Mouse (Mus musculus) forebrain, embryonic 15.5 days (tissue): Measurements from ENCODE around the gene Gal. TPM values are rescaled to one million over a fixed set of nuclear protein-coding genes. Genes with fewer than 3 reads are reported as not detected.
A peak's percentile ranks its signal among the peaks of the same experiment; 100 is the strongest.

Source experiments
- ATAC-seq: fragments of 200-750 bp; cut with Nextera tagmentation; replicated peaks from 2 replicates; pipeline ENCODE4 v1.8.0; 2017; ENCODE audit warnings: mild to moderate bottlenecking, moderate TSS enrichment, moderate library complexity
- H3K27ac ChIP-seq: fragments of 300-500 bp; sonication (generic); replicated peaks from 2 replicates; pipeline ENCODE4 v1.5.1; 2015; ENCODE audit warnings: mild to moderate bottlenecking, inconsistent platforms
- H3K27me3 ChIP-seq: fragments of 300-500 bp; sonication (generic); 2 replicates; pipeline ENCODE4 v1.6.1; 2015; ENCODE audit warnings: inconsistent platforms
- H3K36me3 ChIP-seq: fragments of 300-500 bp; sonication (generic); 2 replicates; pipeline ENCODE4 v1.6.1; 2015; ENCODE audit warnings: mild to moderate bottlenecking, inconsistent platforms
- H3K4me1 ChIP-seq: fragments of 300-500 bp; sonication (generic); 2 replicates; pipeline ENCODE4 v1.6.1; 2015; ENCODE audit warnings: inconsistent platforms
- H3K4me2 ChIP-seq: fragments of 300-500 bp; sonication (generic); replicated peaks from 2 replicates; pipeline ENCODE4 v1.6.1; 2015; ENCODE audit warnings: mild to moderate bottlenecking, inconsistent platforms
- H3K4me3 ChIP-seq: fragments of 300-500 bp; sonication (generic); 2 replicates; pipeline ENCODE4 v1.5.1; 2015; ENCODE audit warnings: mild to moderate bottlenecking, inconsistent platforms
- H3K9ac ChIP-seq: fragments of 300-500 bp; sonication (generic); replicated peaks from 2 replicates; pipeline ENCODE4 v1.6.1; 2015; ENCODE audit warnings: mild to moderate bottlenecking, inconsistent platforms
- H3K9me3 ChIP-seq: fragments of 300-500 bp; sonication (generic); 2 replicates; pipeline ENCODE4 v1.6.1; 2016; ENCODE audit warnings: inconsistent platforms
- WGBS: fragments of 180-500 bp; shearing (Covaris S2); methylation state at CpG from one replicate; pipeline ENCODE4 v1.1.7; 2015; ENCODE audit warnings: mixed read lengths; 5-methylcytosine and 5-hydroxymethylcytosine counted together
- polyA plus RNA-seq: library from polyadenylated mRNA; unstranded; fragments of >200 nt; fragmentation: Nextera tagmentation; extraction: Ambion mirVana; gene quantifications from 2 replicates; pipeline ENCODE4 v1.2.1, GENCODE M21; 2015

The Gal gene
- polyA plus RNA-seq, 1 experiment from 2014 or later, result 6.4 TPM

DNA sequence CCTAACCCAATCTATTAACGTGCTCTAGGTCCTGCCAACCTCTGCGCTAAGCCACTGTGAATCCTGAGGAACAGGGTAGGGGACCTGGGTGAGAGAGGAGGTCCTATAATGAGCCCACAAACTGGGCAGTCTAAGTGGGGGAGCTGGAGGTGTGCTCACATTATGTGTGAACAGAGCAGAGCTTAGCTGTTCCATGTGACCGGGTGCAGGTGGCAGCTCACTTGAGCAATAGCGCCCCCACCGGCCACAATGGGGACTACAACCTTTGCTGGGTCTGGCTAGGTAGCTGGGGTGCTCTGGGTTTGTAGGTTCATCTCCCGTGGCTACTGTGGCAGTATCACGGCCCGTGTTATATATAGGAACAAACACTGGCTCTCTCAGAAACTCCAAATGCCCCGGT, 22.5 kb upstream of the Gal start:
- Histone ChIP-seq H3K27ac (no peak overlapping the region), H3K4me1 (peaks cover 11% of the 10 kb centered on the region), H3K27me3 (no peaks in the 10 kb centered on the region), H3K9me3 (no peaks in the 10 kb centered on the region), H3K4me2 (no peak overlapping the region), H3K36me3 (no peaks in the 10 kb centered on the region), H3K4me3 (no peak overlapping the region), H3K9ac (no peak overlapping the region)
- 58% methylated on average over 9 of the region's 9 CpGs for WGBS
- no peak for ATAC-seq

DNA sequence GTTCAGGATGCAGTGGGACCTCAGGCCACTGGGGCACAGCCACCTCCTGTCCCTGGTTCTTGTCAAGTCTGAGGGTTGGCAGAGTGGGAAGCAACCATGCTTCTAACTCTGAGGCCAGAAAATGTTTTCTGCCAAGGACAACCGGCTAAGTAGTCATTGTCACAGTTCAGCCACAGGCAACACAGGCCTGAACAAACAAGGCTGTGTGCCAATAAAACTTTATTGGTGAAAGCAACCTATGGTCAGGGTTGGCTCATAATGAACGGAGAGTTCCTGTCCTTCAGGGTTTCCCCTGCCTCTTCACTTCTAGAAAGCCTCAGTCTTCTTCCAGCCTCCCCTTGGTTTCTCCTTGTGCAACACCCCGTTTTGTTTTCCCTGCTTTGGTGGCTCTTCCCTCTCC, 21.5 kb upstream of the Gal start:
- H3K9me3 ChIP-seq, result no peaks in the 10 kb centered on the region
- H3K9ac ChIP-seq, result no peak overlapping the region
- no peaks in the 10 kb centered on the region for H3K27me3 ChIP-seq
- H3K4me2 ChIP-seq, result no peak overlapping the region
- no peak overlapping the region for H3K4me3 ChIP-seq
- no peak for ATAC-seq
- H3K27ac ChIP-seq, result no peak overlapping the region
- 79% methylated on average over 3 of the region's 3 CpGs for WGBS
- no peaks in the 10 kb centered on the region for H3K36me3 ChIP-seq
- H3K4me1 ChIP-seq, result peaks cover 6% of the 10 kb centered on the region

DNA sequence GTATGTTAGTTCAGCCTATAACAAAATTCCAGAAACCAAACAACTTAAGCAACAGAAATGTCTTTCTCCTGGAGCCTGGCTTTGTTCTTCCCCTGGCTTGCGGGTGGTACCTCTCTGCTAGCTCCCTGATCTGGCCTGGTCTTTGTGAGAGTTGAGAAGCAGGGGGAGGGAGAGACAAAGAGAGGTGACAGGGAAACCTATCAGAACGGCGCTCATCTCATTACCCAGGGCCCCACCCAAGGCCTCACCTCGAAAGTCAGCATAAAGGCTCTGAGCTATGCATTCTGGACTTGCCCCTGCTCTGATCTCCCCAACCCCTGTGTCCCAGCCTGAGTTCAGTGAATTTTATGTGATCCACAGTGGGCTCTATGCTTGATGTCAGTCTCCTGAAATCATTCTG, 20.3 kb upstream of the Gal start:
- Histone ChIP-seq H3K4me3 (no peak overlapping the region), H3K9me3 (no peaks in the 10 kb centered on the region), H3K36me3 (no peaks in the 10 kb centered on the region), H3K4me2 (no peak overlapping the region), H3K27ac (no peak overlapping the region), H3K4me1 (no peaks in the 10 kb centered on the region; the same call in 1 of the 2 replicates), H3K9ac (no peak overlapping the region), H3K27me3 (no peaks in the 10 kb centered on the region)
- 28% methylated on average over 4 of the region's 4 CpGs for WGBS
- ATAC-seq, result no peak

GRCm38 (mm10) chr19:3434124-3434523, 19.8 kb upstream of the Gal start:
- no peak for ATAC-seq

GRCm38 (mm10) chr19:3431969-3432368, 17.6 kb upstream of the Gal start:
- no peak overlapping the region for H3K4me3 ChIP-seq
- no peaks in the 10 kb centered on the region for H3K36me3 ChIP-seq
- ATAC-seq, result no peak
- peaks cover 13% of the 10 kb centered on the region for H3K4me1 ChIP-seq
- no peak overlapping the region for H3K4me2 ChIP-seq
- no peak overlapping the region for H3K27ac ChIP-seq
- no peaks in the 10 kb centered on the region for H3K9me3 ChIP-seq
- WGBS, result 89% methylated on average over 1 of the region's 2 CpGs
- H3K9ac ChIP-seq, result no peak overlapping the region
- H3K27me3 ChIP-seq, result no peaks in the 10 kb centered on the region

More at GRCm38 (mm10) chr19:3434124-3434523, 19.8 kb upstream of the Gal start:
- no peak overlapping the region for H3K27ac ChIP-seq
- H3K4me1 ChIP-seq, result peaks cover 5% of the 10 kb centered on the region
- no peaks in the 10 kb centered on the region for H3K27me3 ChIP-seq
- 42% methylated on average over 4 of the region's 4 CpGs for WGBS
- H3K9ac ChIP-seq, result no peak overlapping the region
- no peaks in the 10 kb centered on the region for H3K36me3 ChIP-seq
- H3K4me3 ChIP-seq, result no peak overlapping the region
- H3K4me2 ChIP-seq, result no peak overlapping the region
- no peaks in the 10 kb centered on the region for H3K9me3 ChIP-seq

DNA sequence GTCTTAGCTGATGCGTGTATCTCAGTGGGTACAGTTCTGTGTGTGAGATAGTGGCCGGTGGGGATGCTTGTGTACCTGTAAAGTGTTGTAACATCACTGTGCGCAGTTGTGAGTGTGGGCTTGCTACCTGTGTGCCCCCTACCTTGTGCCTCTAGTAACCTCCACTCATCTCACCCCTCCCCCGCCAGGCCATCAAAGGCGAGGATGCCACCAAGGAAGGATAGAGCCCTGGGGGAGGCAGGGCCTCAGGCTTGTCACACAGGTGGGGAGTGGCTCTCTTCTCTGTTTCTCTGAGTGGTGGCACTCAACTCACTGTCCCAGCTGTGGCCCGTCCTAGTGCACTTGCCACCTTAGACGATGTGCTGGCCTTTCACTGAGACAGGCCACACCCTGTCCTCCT, 16.7 kb upstream of the Gal start:
- Histone ChIP-seq H3K27ac (no peak overlapping the region), H3K4me3 (no peak overlapping the region), H3K4me2 (no peak overlapping the region), H3K36me3 (no peaks in the 10 kb centered on the region), H3K9me3 (no peaks in the 10 kb centered on the region), H3K4me1 (peaks cover 13% of the 10 kb centered on the region), H3K27me3 (no peaks in the 10 kb centered on the region), H3K9ac (no peak overlapping the region)
- no peak for ATAC-seq
- WGBS, result 72% methylated on average over 7 of the region's 7 CpGs

DNA sequence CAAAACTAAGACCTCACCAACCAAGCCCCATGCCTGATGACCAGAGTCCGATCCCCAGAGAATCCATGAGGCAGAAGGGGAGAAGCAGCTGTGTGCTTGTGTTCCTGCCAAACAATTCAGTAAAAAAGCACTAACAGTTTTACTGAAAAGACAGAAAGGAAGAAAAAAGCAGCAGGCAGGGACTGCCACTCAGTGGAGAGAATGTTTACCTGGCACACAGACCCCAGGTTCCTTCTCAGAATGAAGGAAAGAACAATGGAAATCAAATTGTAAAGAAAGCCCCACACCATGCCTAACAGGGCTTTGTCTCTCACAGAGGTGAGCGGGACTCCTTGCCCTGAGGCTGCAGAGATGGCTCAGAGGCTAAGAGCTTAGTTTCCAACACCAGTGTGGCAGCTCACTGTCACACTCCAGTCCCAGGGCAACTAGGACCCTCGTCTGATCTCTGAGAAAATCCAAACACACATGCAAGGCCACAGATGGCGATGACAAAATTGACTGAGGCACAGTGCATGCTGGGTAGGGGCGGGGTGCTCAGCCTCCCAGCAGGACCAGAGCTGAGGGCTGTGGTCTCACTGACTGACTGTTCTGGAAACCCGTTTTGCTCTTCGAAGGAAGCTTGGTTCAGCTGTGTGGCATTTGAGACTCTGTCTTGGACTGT, 14.9 kb upstream of the Gal start:
- peaks cover 13% of the 10 kb centered on the region for H3K4me1 ChIP-seq
- peak overlapping the region; percentile 71 for H3K27ac ChIP-seq
- ATAC-seq, result peak; percentile 67
- H3K4me2 ChIP-seq, result no peak overlapping the region
- H3K36me3 ChIP-seq, result no peaks in the 10 kb centered on the region
- H3K4me3 ChIP-seq, result no peak overlapping the region
- WGBS, result 33% methylated on average over 7 of the region's 7 CpGs
- no peak overlapping the region for H3K9ac ChIP-seq
- H3K27me3 ChIP-seq, result no peaks in the 10 kb centered on the region
- H3K9me3 ChIP-seq, result no peaks in the 10 kb centered on the region

DNA sequence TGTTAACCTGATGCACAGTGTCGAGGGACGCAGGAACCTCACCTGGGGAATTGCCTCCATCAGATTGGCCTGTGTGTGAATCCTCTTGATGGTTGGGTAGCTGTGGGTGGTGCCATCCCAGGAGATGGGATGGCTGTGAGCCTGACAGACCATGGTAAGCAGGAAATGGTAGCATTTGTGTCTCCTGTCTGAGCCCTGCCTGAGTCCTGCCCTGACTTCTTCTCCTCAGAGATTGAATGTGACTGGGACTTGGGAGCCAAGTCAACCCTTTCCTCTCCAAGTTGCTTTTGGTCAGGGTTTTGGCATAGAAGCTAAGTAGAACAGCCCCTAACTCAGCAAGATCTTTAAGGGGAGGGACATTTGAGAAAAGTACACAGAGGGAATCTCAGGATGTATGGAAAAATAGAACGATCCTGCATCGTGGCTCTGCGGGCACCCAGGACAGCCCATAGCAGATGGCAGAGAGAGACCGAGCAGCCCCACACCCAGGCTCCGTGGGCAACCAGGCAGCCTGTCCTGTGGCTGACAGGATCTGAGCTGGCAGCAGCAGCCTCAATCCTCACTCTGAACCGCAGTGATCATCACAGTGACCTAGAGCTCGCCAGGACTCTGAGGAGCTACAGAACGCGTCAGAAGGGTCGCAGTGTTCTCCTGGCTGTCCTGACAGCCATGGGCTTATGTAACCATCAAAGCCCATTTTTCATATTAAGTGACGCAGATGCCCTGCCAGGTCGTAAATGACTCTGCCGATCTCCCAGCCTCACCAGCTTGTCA, 13.9 kb upstream of the Gal start:
- no peaks in the 10 kb centered on the region for H3K9me3 ChIP-seq
- H3K4me1 ChIP-seq, result peaks cover 13% of the 10 kb centered on the region
- ATAC-seq, result no peak
- H3K4me2 ChIP-seq, result no peak overlapping the region
- H3K27ac ChIP-seq, result no peak overlapping the region
- no peak overlapping the region for H3K9ac ChIP-seq
- 78% methylated on average over 15 of the region's 15 CpGs for WGBS
- H3K27me3 ChIP-seq, result no peaks in the 10 kb centered on the region
- no peak overlapping the region for H3K4me3 ChIP-seq
- H3K36me3 ChIP-seq, result no peaks in the 10 kb centered on the region

DNA sequence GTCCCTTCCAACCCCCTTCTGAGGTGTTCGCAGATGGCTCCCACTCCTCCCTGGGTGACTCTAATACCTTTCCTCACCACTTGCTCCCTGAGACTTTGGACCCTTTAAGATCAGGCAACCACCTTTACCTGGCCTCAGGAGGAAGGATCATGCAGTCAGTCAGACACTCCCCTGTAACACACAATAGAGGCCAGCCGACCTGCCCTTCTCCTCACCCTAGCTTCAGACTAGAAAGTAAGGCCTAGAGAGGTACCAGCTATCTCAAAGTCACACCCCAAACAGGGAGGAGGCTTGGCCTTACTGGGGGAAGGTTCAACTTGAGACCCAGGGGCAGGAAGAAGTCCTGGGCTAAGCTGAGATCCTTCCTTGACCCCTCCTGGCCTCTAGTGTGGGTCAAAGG, 9.9 kb upstream of the Gal start:
- Histone ChIP-seq H3K27me3 (no peaks in the 10 kb centered on the region), H3K27ac (no peak overlapping the region), H3K9ac (no peak overlapping the region), H3K9me3 (no peaks in the 10 kb centered on the region), H3K4me2 (no peak overlapping the region), H3K4me3 (no peak overlapping the region), H3K36me3 (no peaks in the 10 kb centered on the region), H3K4me1 (peaks cover 9% of the 10 kb centered on the region)
- ATAC-seq, result no peak
- WGBS, result 85% methylated on average over 2 of the region's 2 CpGs

DNA sequence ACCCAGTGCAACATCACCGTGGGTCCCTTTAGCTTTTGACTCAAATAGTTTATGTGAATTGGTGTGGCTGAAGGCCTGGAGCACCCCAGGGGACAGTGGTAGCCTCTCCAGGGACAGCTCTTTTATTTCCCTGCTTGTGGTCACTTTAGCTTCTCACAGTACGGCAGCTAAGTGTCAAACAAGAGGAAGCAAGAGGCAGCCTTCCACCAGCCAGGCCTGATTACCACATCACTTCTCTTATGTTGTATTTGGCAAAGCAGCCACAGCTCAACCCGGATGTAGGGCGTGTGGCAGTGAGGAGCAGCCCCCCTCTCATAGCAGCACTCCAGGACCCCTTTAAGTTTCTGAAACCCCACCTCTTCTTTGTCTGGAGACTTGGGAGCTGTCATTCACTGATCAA, 8.6 kb upstream of the Gal start:
- H3K36me3 ChIP-seq, result no peaks in the 10 kb centered on the region
- 61% methylated on average over 4 of the region's 4 CpGs for WGBS
- no peak overlapping the region for H3K4me2 ChIP-seq
- H3K4me1 ChIP-seq, result no peaks in the 10 kb centered on the region
- no peaks in the 10 kb centered on the region for H3K27me3 ChIP-seq
- ATAC-seq, result no peak
- no peak overlapping the region for H3K27ac ChIP-seq
- no peak overlapping the region for H3K4me3 ChIP-seq
- no peaks in the 10 kb centered on the region for H3K9me3 ChIP-seq
- H3K9ac ChIP-seq, result no peak overlapping the region

- H3K9me3 ChIP-seq, result no peaks in the 10 kb centered on the region
- H3K36me3 ChIP-seq, result no peaks in the 10 kb centered on the region
- no peak overlapping the region for H3K27ac ChIP-seq
- no peaks in the 10 kb centered on the region for H3K4me1 ChIP-seq
- H3K27me3 ChIP-seq, result no peaks in the 10 kb centered on the region
- WGBS, result 40% methylated on average over 6 of the region's 6 CpGs
- no peak overlapping the region for H3K9ac ChIP-seq
- no peak overlapping the region for H3K4me3 ChIP-seq
- no peak for ATAC-seq
- no peak overlapping the region for H3K4me2 ChIP-seq
These were observed 8.1 kb upstream of the Gal start for GRCm38 (mm10) chr19:3422488-3422887.

DNA sequence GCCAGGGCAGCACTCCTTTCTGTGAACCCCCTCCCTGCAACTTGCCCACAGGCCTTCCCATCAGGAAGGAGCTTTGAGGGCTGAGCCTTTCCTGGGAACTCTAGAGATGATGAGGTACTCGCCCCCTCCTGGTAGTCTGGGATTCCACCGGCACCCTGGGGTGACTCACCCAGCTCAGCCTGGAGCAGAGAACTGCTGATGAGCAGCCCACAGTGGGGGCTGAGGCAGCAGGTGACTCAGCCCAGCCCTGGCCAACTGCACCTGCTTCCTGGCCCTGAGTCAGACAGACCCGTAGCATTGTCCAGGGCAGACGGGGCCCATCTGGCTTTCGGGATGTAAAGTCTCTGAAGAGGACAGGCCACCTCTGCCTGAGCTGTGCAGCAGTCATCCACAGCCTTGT, 4.9 kb upstream of the Gal start:
- ATAC-seq, result no peak
- Histone ChIP-seq H3K36me3 (no peaks in the 10 kb centered on the region), H3K4me1 (peaks cover 3% of the 10 kb centered on the region), H3K27ac (no peak overlapping the region), H3K9me3 (no peaks in the 10 kb centered on the region), H3K9ac (no peak overlapping the region), H3K4me2 (no peak overlapping the region), H3K27me3 (no peaks in the 10 kb centered on the region; the same call in 1 of the 2 replicates), H3K4me3 (no peak overlapping the region)
- 60% methylated on average over 5 of the region's 5 CpGs for WGBS
